Mouse (Mus musculus): ENCODE measurements around the gene Zcchc17. TPM values are rescaled to one million over a fixed set of nuclear protein-coding genes. Genes with fewer than 3 reads are reported as not detected.

The Zcchc17 gene
- polyA plus RNA-seq, 1 experiment from 2014 or later = 48.2 TPM

DNA sequence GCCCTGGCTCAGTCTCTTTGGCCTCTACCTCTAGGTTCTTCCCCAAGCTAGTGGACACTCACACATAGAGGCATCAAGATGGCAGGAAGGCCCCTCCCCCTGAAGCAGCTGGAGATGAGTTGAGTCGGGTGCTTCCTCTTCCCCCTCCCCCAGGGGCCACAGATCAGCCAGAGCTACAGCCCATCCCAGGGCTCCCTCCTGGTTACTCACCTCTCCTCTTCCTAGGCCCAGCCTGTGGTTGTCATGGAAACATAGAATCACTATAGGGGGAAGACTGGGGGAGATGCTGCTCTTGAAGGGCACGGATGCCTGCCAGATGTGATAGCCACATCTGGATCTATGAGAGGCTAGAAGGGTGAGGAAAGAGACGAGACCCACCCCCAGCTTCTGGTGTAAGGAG lies 55.0 kb downstream of the Zcchc17 start:
- ATAC-seq (ENCODE audit: insufficient number of reproducible peaks, low FRiP score) = no peak
- Histone ChIP-seq H3K27me3 (replicated peaks) (peaks cover 32% of the 10 kb centered on the region), H3K36me3 (no peaks in the 10 kb centered on the region), H3K4me3 (no peak overlapping the region), H3K9ac (no peak overlapping the region), H3K4me2 (no peak overlapping the region), H3K27ac (ENCODE audit: poor library complexity, severe bottlenecking) (no peak overlapping the region), H3K9me3 (replicated peaks) (no peaks in the 10 kb centered on the region), H3K4me1 (replicated peaks) (peaks cover 23% of the 10 kb centered on the region)
- WGBS = 34% methylated on average over 3 of the region's 3 CpGs

DNA sequence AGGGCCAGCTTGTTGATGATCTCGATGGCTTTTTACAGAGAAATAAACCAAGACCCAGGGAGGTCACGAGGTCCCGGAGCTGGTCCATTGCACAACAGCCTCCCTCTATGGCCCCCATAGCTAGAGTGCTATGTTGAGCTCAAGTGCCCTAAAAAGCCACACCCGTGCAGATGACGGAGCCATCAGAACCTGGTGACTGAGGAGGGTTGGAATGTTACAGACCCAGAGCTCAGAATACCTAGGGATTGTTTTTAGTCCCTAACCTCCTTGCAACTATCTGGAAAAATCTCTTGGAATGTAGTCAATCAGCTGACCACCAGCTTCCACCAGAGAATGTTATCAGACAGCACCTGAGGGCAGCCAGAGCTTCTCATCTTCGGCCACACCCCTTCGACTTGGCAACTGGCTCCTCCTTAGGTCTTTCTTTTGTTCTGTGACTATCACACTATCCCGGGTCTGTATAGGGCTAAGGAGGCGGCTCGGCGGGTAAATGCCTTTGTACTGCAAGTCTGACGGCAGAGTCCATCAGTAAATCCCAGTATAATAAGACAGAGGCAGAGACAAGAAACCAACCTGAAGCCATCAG lies 57.4 kb downstream of the Zcchc17 start:
- 50% methylated on average over 12 of the region's 12 CpGs for WGBS

DNA sequence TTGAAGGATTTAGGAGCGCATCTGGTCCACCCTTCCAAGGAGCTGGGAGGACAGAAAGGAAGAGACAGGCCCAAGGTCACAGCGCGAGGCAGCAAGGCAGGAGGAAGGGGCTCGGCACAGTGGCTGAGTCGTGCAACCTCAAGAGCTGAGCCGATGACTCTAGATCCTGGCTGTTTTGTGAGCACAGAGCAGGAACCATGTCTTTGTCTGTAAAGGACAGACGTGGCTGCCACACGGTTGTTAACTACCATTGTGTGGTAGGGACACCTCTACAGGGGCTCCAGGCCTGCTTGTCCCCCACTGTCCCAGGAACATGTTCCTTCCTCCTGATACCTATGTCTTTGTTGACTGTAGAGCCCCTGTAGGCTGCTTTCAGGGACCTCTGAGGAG lies 60.1 kb downstream of the Zcchc17 start:
- H3K27me3 ChIP-seq (replicated peaks) = peaks cover 9% of the 10 kb centered on the region; the same call in 1 of the 2 replicates
- H3K9ac ChIP-seq = no peak overlapping the region
- ATAC-seq (ENCODE audit: insufficient number of reproducible peaks, low FRiP score) = no peak
- H3K4me3 ChIP-seq = no peak overlapping the region
- H3K9me3 ChIP-seq (replicated peaks) = no peaks in the 10 kb centered on the region
- H3K4me1 ChIP-seq (replicated peaks) = peaks cover 20% of the 10 kb centered on the region
- WGBS = 68% methylated on average over 8 of the region's 8 CpGs
- H3K27ac ChIP-seq (ENCODE audit: poor library complexity, severe bottlenecking) = no peak overlapping the region; the same call in 1 of the 2 replicates
- no peaks in the 10 kb centered on the region for H3K36me3 ChIP-seq
- H3K4me2 ChIP-seq = no peak overlapping the region

More for the DNA sequence above, 57.4 kb downstream of the Zcchc17 start:
- Histone ChIP-seq H3K9ac (no peak overlapping the region), H3K36me3 (no peaks in the 10 kb centered on the region), H3K4me1 (replicated peaks) (peaks cover 25% of the 10 kb centered on the region), H3K27ac (ENCODE audit: poor library complexity, severe bottlenecking) (no peak overlapping the region), H3K4me2 (no peak overlapping the region), H3K27me3 (replicated peaks) (peaks cover 25% of the 10 kb centered on the region), H3K4me3 (no peak overlapping the region), H3K9me3 (replicated peaks) (no peaks in the 10 kb centered on the region)
- no peak for ATAC-seq (ENCODE audit: insufficient number of reproducible peaks, low FRiP score)

GRCm38 (mm10) chr4:130298877-130299628 lies 60.7 kb downstream of the Zcchc17 start:
- Histone ChIP-seq H3K27ac (ENCODE audit: poor library complexity, severe bottlenecking) (no peak overlapping the region; the same call in 1 of the 2 replicates), H3K36me3 (no peaks in the 10 kb centered on the region), H3K27me3 (replicated peaks) (0 out of 2 replicates have a peak, but pooled peaks cover 5% of the 10 kb centered on the region), H3K9ac (0 out of 2 replicates have a peak overlapping the region, but pooled peaks have one; percentile 6), H3K4me3 (no peak overlapping the region), H3K4me1 (replicated peaks) (peaks cover 20% of the 10 kb centered on the region), H3K9me3 (replicated peaks) (no peaks in the 10 kb centered on the region), H3K4me2 (no peak overlapping the region)
- no peak for ATAC-seq (ENCODE audit: insufficient number of reproducible peaks, low FRiP score)
- 59% methylated on average over 11 of the region's 11 CpGs for WGBS

DNA sequence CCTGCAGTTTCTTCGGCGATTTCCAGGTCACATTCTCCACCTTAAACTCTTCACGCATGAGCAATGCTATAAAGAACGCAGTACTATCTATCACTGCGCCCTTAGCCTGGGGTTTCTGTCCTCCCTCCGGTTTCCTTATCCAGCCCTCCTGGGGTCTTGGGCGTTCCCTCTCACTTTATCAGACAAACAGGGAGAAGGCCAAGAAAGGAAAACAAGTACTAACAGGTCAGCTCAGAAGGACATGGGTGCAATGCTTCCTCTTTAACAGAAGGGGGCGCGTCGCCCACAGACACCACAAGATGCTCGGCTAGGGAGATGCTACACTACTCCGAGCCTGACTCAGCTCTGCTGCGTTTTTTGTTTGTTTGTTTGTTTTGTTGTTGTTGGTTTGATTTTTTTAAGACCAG lies 62.6 kb downstream of the Zcchc17 start:
- Histone ChIP-seq H3K27me3 (replicated peaks) (no peaks in the 10 kb centered on the region), H3K36me3 (no peaks in the 10 kb centered on the region), H3K9me3 (replicated peaks) (no peaks in the 10 kb centered on the region), H3K9ac (no peak overlapping the region), H3K4me3 (no peak overlapping the region), H3K27ac (ENCODE audit: poor library complexity, severe bottlenecking) (no peak overlapping the region), H3K4me1 (replicated peaks) (peaks cover 15% of the 10 kb centered on the region), H3K4me2 (peak overlapping the region; percentile 4)
- 14% methylated on average over 13 of the region's 13 CpGs for WGBS
- ATAC-seq (ENCODE audit: insufficient number of reproducible peaks, low FRiP score) = peak; percentile 70

DNA sequence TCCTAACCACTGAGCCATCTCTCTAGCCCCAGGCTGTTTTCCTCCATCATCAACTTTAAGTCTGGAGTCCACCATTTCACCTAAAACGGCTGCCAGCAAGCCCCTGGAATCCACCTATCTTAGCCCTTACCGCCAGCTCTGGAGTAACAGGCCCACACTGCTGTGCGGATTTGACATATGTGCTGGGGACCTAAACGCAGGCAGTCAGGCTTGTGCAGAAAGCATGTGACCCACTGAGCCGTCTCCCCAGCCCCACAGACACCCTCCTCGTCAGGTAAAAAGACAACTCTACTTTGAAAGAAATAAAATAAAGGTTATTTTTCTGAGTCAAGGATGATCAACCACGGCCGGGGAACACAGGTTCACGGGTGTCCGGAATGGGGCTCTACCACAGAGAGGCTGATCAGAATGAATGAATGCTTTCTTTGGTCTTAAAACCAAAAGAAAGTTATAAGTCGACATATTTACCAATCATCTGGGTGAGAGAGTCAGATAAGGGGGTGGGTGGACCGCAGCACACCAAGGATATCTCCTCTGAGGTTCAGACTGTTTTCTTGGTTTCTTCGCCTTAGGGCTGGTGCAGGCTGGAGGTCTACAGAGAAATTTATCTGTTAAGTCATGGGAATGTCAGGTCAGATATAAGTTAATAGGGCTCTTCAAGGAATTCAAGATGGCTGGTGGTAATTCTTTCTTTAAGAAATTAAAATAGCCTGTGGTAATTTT lies 63.3 kb downstream of the Zcchc17 start:
- no peak overlapping the region for H3K4me3 ChIP-seq
- peaks cover 15% of the 10 kb centered on the region for H3K4me1 ChIP-seq (replicated peaks)
- WGBS = 74% methylated on average over 13 of the region's 13 CpGs
- no peaks in the 10 kb centered on the region for H3K36me3 ChIP-seq
- no peak overlapping the region for H3K9ac ChIP-seq
- no peak for ATAC-seq (ENCODE audit: insufficient number of reproducible peaks, low FRiP score)
- no peaks in the 10 kb centered on the region for H3K27me3 ChIP-seq (replicated peaks)
- no peak overlapping the region for H3K4me2 ChIP-seq
- H3K9me3 ChIP-seq (replicated peaks) = no peaks in the 10 kb centered on the region
- no peak overlapping the region for H3K27ac ChIP-seq (ENCODE audit: poor library complexity, severe bottlenecking)

DNA sequence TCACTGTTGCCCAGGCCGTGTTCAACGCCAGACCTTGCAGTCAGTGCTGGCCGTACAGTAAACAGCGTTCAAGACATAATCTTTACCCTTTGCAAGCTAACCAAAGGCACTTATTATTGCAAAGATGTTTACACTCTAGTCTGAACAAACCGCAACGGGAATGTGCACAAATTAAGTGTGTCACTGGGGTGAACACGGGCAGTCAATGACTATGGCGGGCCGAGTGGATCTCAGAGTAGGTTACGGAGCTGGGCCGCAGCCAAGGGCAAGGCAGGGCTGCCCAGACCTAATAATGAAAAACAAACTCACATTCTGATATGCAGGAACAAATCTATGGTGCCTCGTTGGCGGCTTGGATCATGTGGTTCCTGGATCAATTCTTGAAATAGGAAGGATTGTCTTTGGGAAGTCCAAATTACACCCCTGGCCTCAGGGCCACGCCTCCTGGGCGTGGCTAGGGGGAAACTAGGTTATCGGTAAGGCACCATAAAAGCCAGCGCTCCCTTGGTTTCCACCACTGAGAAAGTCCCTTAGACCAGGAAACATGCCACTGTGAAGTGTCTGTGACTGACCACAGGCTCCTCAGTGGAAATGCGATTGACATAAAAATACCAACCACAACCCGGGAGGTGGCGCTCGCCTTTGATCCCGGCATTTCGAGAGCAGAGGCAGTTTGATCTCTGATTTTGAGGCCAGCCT lies 64.5 kb downstream of the Zcchc17 start:
- Histone ChIP-seq H3K9me3 (replicated peaks) (no peaks in the 10 kb centered on the region), H3K4me3 (no peak overlapping the region), H3K9ac (no peak overlapping the region; the same call in 1 of the 2 replicates), H3K27me3 (replicated peaks) (0 out of 2 replicates have a peak, but pooled peaks cover 6% of the 10 kb centered on the region), H3K4me2 (peak overlapping the region; percentile 34; the same call in 1 of the 2 replicates), H3K27ac (ENCODE audit: poor library complexity, severe bottlenecking) (0 out of 2 replicates have a peak overlapping the region, but pooled peaks have one; percentile 11), H3K36me3 (no peaks in the 10 kb centered on the region), H3K4me1 (replicated peaks) (peaks cover 15% of the 10 kb centered on the region)
- 50% methylated on average over 23 of the region's 23 CpGs for WGBS
- ATAC-seq (ENCODE audit: insufficient number of reproducible peaks, low FRiP score) = no peak

GRCm38 (mm10) chr4:130294513-130294912 lies 65.2 kb downstream of the Zcchc17 start:
- 66% methylated on average over 8 of the region's 8 CpGs for WGBS
- H3K4me3 ChIP-seq = no peak overlapping the region
- H3K4me2 ChIP-seq = no peak overlapping the region
- H3K9me3 ChIP-seq (replicated peaks) = no peaks in the 10 kb centered on the region
- peaks cover 13% of the 10 kb centered on the region for H3K4me1 ChIP-seq (replicated peaks)
- ATAC-seq (ENCODE audit: insufficient number of reproducible peaks, low FRiP score) = no peak
- H3K9ac ChIP-seq = no peak overlapping the region
- H3K27me3 ChIP-seq (replicated peaks) = 0 out of 2 replicates have a peak, but pooled peaks cover 6% of the 10 kb centered on the region
- no peaks in the 10 kb centered on the region for H3K36me3 ChIP-seq
- no peak overlapping the region for H3K27ac ChIP-seq (ENCODE audit: poor library complexity, severe bottlenecking)

DNA sequence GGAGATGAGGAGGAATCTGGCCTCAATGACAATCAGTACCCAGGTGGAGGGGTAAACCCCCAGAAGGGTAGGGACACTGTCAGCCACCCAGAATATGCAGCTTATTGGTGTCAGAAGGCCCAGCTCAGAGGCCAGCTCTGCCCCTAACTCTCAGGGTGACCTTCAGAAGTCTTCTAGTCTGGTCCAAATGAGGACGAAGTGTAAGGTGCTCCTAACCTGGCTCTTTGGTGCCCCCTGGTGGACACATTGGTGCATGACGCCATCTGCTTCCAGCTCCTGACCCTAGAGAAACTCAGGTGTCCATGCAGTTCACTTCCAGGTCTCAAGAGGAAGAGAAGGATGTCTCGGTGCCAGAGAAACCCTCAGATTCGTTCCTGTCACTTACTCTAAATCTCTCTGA lies 67.5 kb downstream of the Zcchc17 start:
- no peak overlapping the region for H3K4me2 ChIP-seq
- WGBS = 4% methylated on average over 4 of the region's 4 CpGs
- no peak overlapping the region for H3K4me3 ChIP-seq
- H3K4me1 ChIP-seq (replicated peaks) = peaks cover 4% of the 10 kb centered on the region
- H3K9me3 ChIP-seq (replicated peaks) = no peaks in the 10 kb centered on the region
- H3K27me3 ChIP-seq (replicated peaks) = peaks cover 6% of the 10 kb centered on the region; the same call in 1 of the 2 replicates
- no peaks in the 10 kb centered on the region for H3K36me3 ChIP-seq
- H3K27ac ChIP-seq (ENCODE audit: poor library complexity, severe bottlenecking) = no peak overlapping the region
- H3K9ac ChIP-seq = no peak overlapping the region
- ATAC-seq (ENCODE audit: insufficient number of reproducible peaks, low FRiP score) = peak; percentile 47; the same call in 1 of the 2 replicates

- Histone ChIP-seq H3K4me2 (no peak overlapping the region), H3K9me3 (replicated peaks) (no peaks in the 10 kb centered on the region), H3K27me3 (replicated peaks) (peaks cover 16% of the 10 kb centered on the region), H3K4me1 (replicated peaks) (no peaks in the 10 kb centered on the region), H3K27ac (ENCODE audit: poor library complexity, severe bottlenecking) (no peak overlapping the region), H3K36me3 (no peaks in the 10 kb centered on the region), H3K9ac (no peak overlapping the region), H3K4me3 (no peak overlapping the region)
- WGBS = 71% methylated on average over 3 of the region's 3 CpGs
- ATAC-seq (ENCODE audit: insufficient number of reproducible peaks, low FRiP score) = no peak
These were observed 69.9 kb downstream of the Zcchc17 start for GRCm38 (mm10) chr4:130289824-130290223.

Measured in heart, embryonic 12.5 days (tissue).